Mouse (Mus musculus) mouse trophoblast stem cell (cell line): ENCODE measurements around the gene Adgrf2.

Source experiments
- in situ Hi-C, 2 experiments: fragments of 300-500 bp; cut with MseI, MboI; formaldehyde crosslinking; loops; 2 replicates in 1 of 2; 3 replicates in 1 of 2; pipeline ENCODE4 v1.15.1; 2025

Adgrf2 gene

DNA sequence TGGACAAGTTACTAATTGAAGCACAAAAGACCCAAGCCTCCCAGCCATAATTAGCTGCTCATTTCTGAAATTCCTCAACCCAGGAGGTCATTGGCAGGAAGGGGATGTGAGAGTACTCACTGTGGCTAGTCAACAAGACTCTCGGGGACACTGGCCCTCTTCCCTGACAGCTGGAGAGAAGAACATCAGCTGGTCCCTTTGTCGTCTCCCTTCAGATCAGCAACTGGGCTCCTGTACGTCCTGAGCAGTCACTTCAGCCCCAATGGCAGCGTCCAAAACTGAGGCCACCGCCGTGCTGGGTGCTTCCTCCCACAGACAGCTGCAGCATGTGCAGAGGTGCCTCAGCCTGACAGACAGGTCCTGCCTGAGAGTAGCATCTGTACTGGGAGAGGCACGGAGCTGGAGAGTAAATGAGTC lies at the start of gene Adgrf2:
Gene Adgrf2, minus strand, starts transcription at position 379 of the 417 bp plus-strand sequence.
- in situ Hi-C loops: no loop called here

DNA sequence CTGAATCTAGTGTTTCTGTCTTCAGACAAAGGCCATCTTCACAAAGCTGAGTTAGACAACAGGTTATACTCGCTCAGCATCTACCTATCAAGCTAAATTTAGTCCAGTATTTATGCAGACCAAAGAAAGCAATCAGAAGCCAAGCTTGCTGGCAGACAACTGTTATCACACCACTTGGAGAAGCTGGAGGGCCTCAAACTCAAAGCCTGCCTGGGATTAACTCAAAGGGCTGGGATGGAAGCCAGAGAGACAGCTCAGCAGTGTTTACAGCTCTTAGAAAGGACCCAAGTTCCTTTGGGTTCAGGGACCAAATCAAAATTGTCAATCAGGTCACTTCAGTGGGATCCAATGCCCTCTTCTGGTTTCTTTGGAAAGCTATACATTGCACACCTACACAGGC lies 48.8 kb upstream of the Adgrf2 start:
- in situ Hi-C loops: loop anchor here in 1 of 2 experiments (25.0 kb wide), 1 partner anchor 128 kb away; no protein-coding TSS in a partner anchor

DNA sequence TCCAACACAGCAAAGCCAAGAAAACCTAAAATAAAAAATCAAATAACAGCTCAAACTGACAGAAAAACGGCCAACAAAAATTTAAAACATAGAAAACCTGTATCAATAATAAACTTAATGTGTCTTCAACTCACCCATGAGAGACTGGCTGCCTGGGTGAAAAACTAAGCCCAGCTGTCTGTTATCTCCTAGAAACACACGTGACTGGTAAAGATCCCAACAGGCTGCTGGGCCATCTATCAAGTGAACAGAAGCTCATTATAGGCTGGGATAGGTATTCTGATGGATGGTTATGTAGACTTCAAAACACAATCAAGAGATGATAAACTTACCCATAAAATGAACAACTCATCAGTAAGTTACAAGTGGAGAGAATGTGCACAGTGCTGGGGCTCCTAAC lies 47.7 kb upstream of the Adgrf2 start:
- in situ Hi-C loops: loop anchor here in 1 of 2 experiments (25.0 kb wide), 1 partner anchor 127 kb away; no protein-coding TSS in a partner anchor

DNA sequence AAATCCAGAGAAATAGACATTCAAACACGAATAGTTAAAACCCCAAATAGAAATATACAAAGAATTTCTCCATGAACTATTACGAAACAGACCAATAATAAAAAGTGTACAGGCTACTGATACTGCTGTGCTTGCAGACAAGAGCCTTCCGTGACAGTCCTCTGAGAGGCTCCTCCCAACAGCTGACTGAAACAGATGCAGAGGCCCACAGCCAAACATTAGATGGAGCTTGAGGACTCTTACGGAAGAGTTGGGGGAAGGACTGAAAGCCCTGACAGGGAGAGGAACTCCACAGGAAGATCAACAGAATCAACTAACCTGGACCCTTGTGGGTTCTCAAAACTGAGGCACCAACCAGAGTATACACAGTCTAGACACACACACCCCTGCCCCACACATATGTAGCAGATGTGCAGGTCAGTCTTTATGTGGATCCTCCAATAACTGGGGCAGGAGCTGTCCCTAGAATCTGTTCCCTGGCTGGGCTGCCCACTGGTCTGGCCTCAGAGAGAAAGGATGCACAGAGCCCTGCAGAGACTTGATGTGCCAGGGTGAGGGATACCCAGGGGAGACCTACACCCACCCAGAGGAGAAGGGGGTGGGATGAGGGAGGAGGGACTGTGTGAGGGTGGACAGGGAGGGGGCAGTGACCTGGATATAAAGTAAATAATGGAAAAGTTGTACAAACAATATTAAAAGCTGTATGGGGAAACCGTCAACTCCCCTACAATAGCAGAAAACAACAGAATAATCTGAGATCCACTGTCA lies 46.9 kb upstream of the Adgrf2 start:
- in situ Hi-C loops: loop anchor here in 1 of 2 experiments (25.0 kb wide), 1 partner anchor 127 kb away; no protein-coding TSS in a partner anchor

GRCm38 (mm10) chr17:42782156-42782757 lies 40.3 kb upstream of the Adgrf2 start:
- in situ Hi-C loops: loop anchor here in 1 of 2 experiments (25.0 kb wide), 1 partner anchor 120 kb away; no protein-coding TSS in a partner anchor

- in situ Hi-C loops: no loop called here
Measured at GRCm38 (mm10) chr17:42753791-42754190, 11.8 kb upstream of the Adgrf2 start.

GRCm38 (mm10) chr17:42752173-42752572 lies 10.2 kb upstream of the Adgrf2 start:
- in situ Hi-C loops: no loop called here

GRCm38 (mm10) chr17:42745657-42746420 lies 3.9 kb upstream of the Adgrf2 start:
- in situ Hi-C loops: no loop called here

GRCm38 (mm10) chr17:42742823-42743222 lies 844 bp upstream of the Adgrf2 start:
- in situ Hi-C loops: no loop called here

GRCm38 (mm10) chr17:42738794-42739193 lies 3.2 kb downstream of the Adgrf2 start:
- in situ Hi-C loops: no loop called here

GRCm38 (mm10) chr17:42717161-42717560 lies 24.8 kb downstream of the Adgrf2 start:
- in situ Hi-C loops: no loop called here

- in situ Hi-C loops: no loop called here
Measured at GRCm38 (mm10) chr17:42714991-42715390, 27.0 kb downstream of the Adgrf2 start.

- in situ Hi-C loops: no loop called here
Measured at GRCm38 (mm10) chr17:42710717-42711116, 31.3 kb downstream of the Adgrf2 start.

- in situ Hi-C loops: no loop called here
Measured at GRCm38 (mm10) chr17:42705611-42706010, 36.4 kb downstream of the Adgrf2 start.

DNA sequence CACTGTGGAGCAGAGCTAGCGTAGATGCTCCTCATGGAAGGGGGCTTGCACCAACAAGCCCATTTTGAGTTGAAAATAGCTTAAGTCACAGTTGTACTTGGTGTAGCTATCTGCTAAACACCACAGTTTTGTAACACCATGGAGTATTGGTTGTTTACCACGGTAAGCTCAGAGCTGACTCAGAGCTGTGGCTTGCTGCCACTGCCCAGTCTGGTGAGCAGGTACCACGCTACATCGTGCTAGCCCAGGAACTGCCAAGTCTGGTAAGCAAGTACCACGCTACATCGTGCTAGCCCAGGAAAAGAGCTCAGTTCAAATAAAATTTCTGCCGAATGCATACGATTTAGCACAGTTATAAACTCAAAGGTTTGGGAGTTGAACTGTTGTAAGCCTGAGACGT lies 39.8 kb downstream of the Adgrf2 start:
- in situ Hi-C loops: no loop called here

- in situ Hi-C loops: no loop called here
Measured at GRCm38 (mm10) chr17:42694730-42695129, 47.2 kb downstream of the Adgrf2 start.

DNA sequence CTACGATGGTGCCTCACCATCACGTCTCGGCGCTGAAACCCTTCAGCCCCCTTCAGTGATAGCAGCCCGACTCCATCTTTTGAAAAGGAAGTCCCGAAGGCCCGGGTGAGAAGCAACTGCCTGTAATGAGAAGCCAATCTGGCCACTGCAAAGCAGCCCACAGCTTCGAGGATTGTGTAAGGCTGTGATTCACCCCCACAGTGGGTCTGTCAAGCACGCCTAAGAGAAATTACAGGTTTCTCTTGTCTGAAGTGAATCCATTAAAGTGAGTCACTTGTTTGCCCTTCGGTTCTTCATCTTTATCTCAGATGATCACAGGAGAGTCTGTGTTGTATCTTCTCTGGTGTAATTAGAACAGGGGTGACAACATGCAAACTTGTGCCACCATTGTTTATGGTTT lies 49.8 kb downstream of the Adgrf2 start, which contains the start of gene Adgrf4:
Gene Adgrf4, minus strand, starts transcription at position 149 of the 400 bp plus-strand sequence.
- in situ Hi-C loops: no loop called here

- in situ Hi-C loops: no loop called here
Measured at GRCm38 (mm10) chr17:42690531-42690930, 51.4 kb downstream of the Adgrf2 start.
